Mouse (Mus musculus) heart, postnatal 0 days (tissue): Measurements from ENCODE around the gene Col28a1. TPM values are rescaled to one million over a fixed set of nuclear protein-coding genes. Genes with fewer than 3 reads are reported as not detected.

ENCODE experiments used
- ATAC-seq: fragments of 200-750 bp; cut with Nextera tagmentation; 2 replicates; pipeline ENCODE4 v1.8.0; 2017; ENCODE audit warnings: low read depth, moderate number of reproducible peaks, moderate library complexity; ENCODE audit not compliant: insufficient read depth
- DNase-seq: peaks from one replicate; pipeline ENCODE4 v3.0.0-alpha.2; 2016; ENCODE audit warnings: low spot score
- H3K27ac ChIP-seq: fragments of 300-500 bp; sonication (generic); 2 replicates; pipeline ENCODE4 v1.5.1; 2014; ENCODE audit warnings: low read depth, mild to moderate bottlenecking
- H3K27me3 ChIP-seq: fragments of 300-500 bp; sonication (generic); 2 replicates; pipeline ENCODE4 v1.6.1; 2014; ENCODE audit warnings: low read length, mixed read lengths; ENCODE audit not compliant: control insufficient read depth, insufficient read depth
- H3K36me3 ChIP-seq: fragments of 300-500 bp; sonication (generic); replicated peaks from 2 replicates; pipeline ENCODE4 v1.6.1; 2014; ENCODE audit warnings: low read length, mixed read lengths; ENCODE audit not compliant: control insufficient read depth, insufficient read depth
- H3K4me1 ChIP-seq: fragments of 300-500 bp; sonication (generic); 2 replicates; pipeline ENCODE4 v1.6.1; 2014; ENCODE audit warnings: antibody characterized with exemption; ENCODE audit not compliant: control insufficient read depth, insufficient read depth
- H3K4me2 ChIP-seq: fragments of 300-500 bp; sonication (generic); 2 replicates; pipeline ENCODE4 v1.6.1; 2014; ENCODE audit warnings: low read depth, mild to moderate bottlenecking, low read length, moderate library complexity
- H3K4me3 ChIP-seq: fragments of 300-500 bp; sonication (generic); 2 replicates; pipeline ENCODE4 v1.5.1; 2014; ENCODE audit warnings: low read depth, low read length
- H3K9ac ChIP-seq: fragments of 300-500 bp; sonication (generic); replicated peaks from 2 replicates; pipeline ENCODE4 v1.6.1; 2014; ENCODE audit warnings: low read depth, low read length, mixed read lengths
- H3K9me3 ChIP-seq: fragments of 300-500 bp; sonication (generic); replicated peaks from 2 replicates; pipeline ENCODE4 v1.6.1; 2016; ENCODE audit warnings: low read length; ENCODE audit not compliant: control insufficient read depth
- CTCF ChIP-seq: IDR thresholded peaks from 2 replicates; pipeline ENCODE4 v1.5.1; 2016; ENCODE audit warnings: antibody characterized with exemption, control low read depth, low read depth
- EP300 ChIP-seq: IDR thresholded peaks from 2 replicates; pipeline ENCODE4 v1.6.1; 2016; ENCODE audit warnings: antibody characterized with exemption, low read depth
- WGBS: fragments of 180-500 bp; shearing (Covaris S2); extraction: QIAGEN DNeasy Blood & Tissue Kit; methylation state at CpG from one replicate; pipeline ENCODE4 v1.1.7; 2014; 5-methylcytosine and 5-hydroxymethylcytosine counted together
- polyA plus RNA-seq: library from polyadenylated mRNA; unstranded; fragments of >200 nt; fragmentation: Nextera tagmentation; extraction: Ambion mirVana; gene quantifications from 2 replicates; pipeline ENCODE4 v1.2.1, GENCODE M21; 2015
- total RNA-seq: library from RNA; depleted of rRNA; stranded (reverse); fragments of >200 nt; gene quantifications from 2 replicates; pipeline ENCODE4 v1.2.3, GENCODE M21; 2014; ENCODE audit warnings: low replicate concordance; rRNA removed

Col28a1 gene
- total and polyA plus RNA-seq, 2 experiments from 2014 or later, result 0.20 TPM; not detected in 1

GRCm38 (mm10) chr6:7969376-7969775 lies 223.0 kb downstream of the Col28a1 start:
- H3K27me3 ChIP-seq, result no peaks in the 10 kb centered on the region
- H3K4me3 ChIP-seq, result no peak overlapping the region
- no peak overlapping the region for H3K4me2 ChIP-seq
- no peak overlapping the region for H3K9ac ChIP-seq
- TF ChIP-seq CTCF (no peak), EP300 (no peak)
- no peak for ATAC-seq
- WGBS, result 65% methylated on average over 4 of the region's 4 CpGs
- no peak overlapping the region for H3K27ac ChIP-seq
- DNase-seq, result no peak
- H3K36me3 ChIP-seq, result no peaks in the 10 kb centered on the region
- H3K9me3 ChIP-seq, result no peaks in the 10 kb centered on the region
- H3K4me1 ChIP-seq, result no peaks in the 10 kb centered on the region; the same call in 1 of the 2 replicates

GRCm38 (mm10) chr6:7965833-7966522 lies 226.4 kb downstream of the Col28a1 start:
- H3K4me1 ChIP-seq, result no peaks in the 10 kb centered on the region; the same call in 1 of the 2 replicates
- H3K9me3 ChIP-seq, result no peaks in the 10 kb centered on the region
- no peak overlapping the region for H3K27ac ChIP-seq
- ATAC-seq (0 out of 2 replicates have a peak, but pooled peaks have one; percentile 36), DNase-seq (no peak)
- no peak overlapping the region for H3K9ac ChIP-seq
- H3K4me2 ChIP-seq, result no peak overlapping the region
- H3K27me3 ChIP-seq, result no peaks in the 10 kb centered on the region
- H3K36me3 ChIP-seq, result no peaks in the 10 kb centered on the region
- TF ChIP-seq CTCF (no peak), EP300 (no peak)
- 45% methylated on average over 11 of the region's 11 CpGs for WGBS
- H3K4me3 ChIP-seq, result no peak overlapping the region

DNA sequence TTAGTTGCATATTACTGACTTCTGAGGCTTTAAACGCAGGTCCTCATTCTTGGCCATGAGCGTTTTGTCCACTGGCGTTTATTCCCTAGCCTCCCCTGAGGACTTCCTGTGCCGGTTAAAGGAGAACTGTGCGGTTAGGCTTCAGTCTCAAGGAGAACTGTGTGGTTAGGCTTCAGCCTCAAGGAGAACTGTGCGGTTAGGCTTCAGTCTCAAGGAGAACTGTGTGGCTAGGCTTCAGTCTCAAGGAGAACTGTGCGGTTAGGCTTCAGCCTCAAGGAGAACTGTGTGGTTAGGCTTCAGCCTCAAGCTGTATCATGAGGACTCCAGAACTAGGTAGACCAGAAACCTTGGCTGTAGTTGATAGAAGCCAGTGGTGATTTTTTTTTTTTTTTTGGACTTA lies 229.7 kb downstream of the Col28a1 start:
- Histone ChIP-seq H3K4me1 (no peaks in the 10 kb centered on the region; the same call in 1 of the 2 replicates), H3K9ac (no peak overlapping the region), H3K27ac (no peak overlapping the region), H3K36me3 (no peaks in the 10 kb centered on the region), H3K4me2 (no peak overlapping the region), H3K27me3 (no peaks in the 10 kb centered on the region), H3K9me3 (no peaks in the 10 kb centered on the region), H3K4me3 (no peak overlapping the region)
- DNase-seq (no peak), ATAC-seq (no peak)
- TF ChIP-seq EP300 (no peak), CTCF (no peak)
- WGBS, result 86% methylated on average over 7 of the region's 7 CpGs

DNA sequence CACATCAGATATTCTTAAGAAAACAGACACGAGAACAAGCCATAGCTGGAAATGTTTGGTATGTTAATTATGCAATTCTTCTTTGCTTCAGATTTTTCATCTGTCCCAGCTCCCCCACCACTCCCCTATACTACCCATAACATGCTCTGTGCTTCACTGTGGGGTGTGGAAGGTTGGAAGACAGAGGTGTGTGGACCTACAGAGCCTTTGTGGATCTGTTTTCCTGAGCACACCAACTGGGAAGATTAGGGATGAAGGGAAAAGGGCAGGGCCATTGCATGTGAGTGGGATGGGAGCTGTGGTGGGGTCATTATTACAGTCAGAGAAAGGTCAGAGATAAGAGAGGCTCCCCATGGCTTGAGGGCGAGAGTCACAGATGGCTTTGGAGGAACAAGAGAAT lies 240.2 kb downstream of the Col28a1 start:
- ATAC-seq (no peak), DNase-seq (no peak)
- H3K27me3 ChIP-seq, result no peaks in the 10 kb centered on the region
- H3K9me3 ChIP-seq, result no peaks in the 10 kb centered on the region
- H3K9ac ChIP-seq, result no peak overlapping the region
- no peak overlapping the region for H3K4me2 ChIP-seq
- H3K4me1 ChIP-seq, result no peaks in the 10 kb centered on the region
- H3K4me3 ChIP-seq, result no peak overlapping the region
- 51% methylated on average over 2 of the region's 2 CpGs for WGBS
- no peak overlapping the region for H3K27ac ChIP-seq
- no peak for TF ChIP-seq EP300
- TF ChIP-seq CTCF, result no peak
- H3K36me3 ChIP-seq, result no peaks in the 10 kb centered on the region

DNA sequence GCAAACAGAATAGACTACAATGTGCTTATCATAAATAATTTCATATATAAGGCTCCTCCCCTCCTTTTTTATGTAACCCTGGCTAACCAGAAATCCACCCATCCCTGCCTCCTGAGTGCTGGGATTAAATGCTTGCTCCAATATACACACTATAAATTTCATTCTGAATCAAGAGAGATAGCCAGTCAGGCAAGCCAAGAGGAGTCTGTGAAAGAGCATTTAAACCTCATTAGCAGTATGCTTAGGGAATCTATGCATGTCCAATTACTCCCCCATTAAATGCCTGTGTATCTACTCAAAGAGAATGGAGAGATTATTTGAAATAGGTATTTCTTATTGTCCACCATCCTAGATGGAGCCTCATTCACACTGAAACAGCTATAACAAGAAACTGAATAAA lies 240.6 kb downstream of the Col28a1 start:
- no peak for ATAC-seq
- Histone ChIP-seq H3K9me3 (no peaks in the 10 kb centered on the region), H3K4me3 (no peak overlapping the region), H3K9ac (no peak overlapping the region), H3K27ac (no peak overlapping the region), H3K4me2 (no peak overlapping the region), H3K27me3 (no peaks in the 10 kb centered on the region), H3K36me3 (no peaks in the 10 kb centered on the region), H3K4me1 (no peaks in the 10 kb centered on the region)
- no peak for DNase-seq
- TF ChIP-seq EP300 (no peak), CTCF (no peak)

Other genes starting within 250 kb of the Col28a1 start
- 10.8 and 13.8 TPM in 2 replicates for gene Mios, start 16.6 kb upstream of the Col28a1 start, total RNA-seq
- 13.6 and 15.0 TPM in 2 replicates for gene Mios, start 16.6 kb upstream of the Col28a1 start, polyA plus RNA-seq
- 25.5 and 29.4 TPM in 2 replicates for gene Rpa3, start 66.6 kb upstream of the Col28a1 start, total RNA-seq
- gene Rpa3, start 66.6 kb upstream of the Col28a1 start, polyA plus RNA-seq, result 75.6 and 98.2 TPM in 2 replicates
- 7.8 and 12.1 TPM in 2 replicates for gene Umad1, start 66.7 kb upstream of the Col28a1 start, total RNA-seq
- 18.2 and 20.5 TPM in 2 replicates for gene Umad1, start 66.7 kb upstream of the Col28a1 start, polyA plus RNA-seq
- 7.1 TPM in 1 of 2 replicates, not detected in the other for gene Gm45062, start 66.8 kb upstream of the Col28a1 start, total RNA-seq
- gene Gm45062, start 66.8 kb upstream of the Col28a1 start, polyA plus RNA-seq, result 1.5 and 3.0 TPM in 2 replicates